Mouse (Mus musculus): ENCODE data around the gene Myo16. TPM values are rescaled to one million over a fixed set of nuclear protein-coding genes. Genes with fewer than 3 reads are reported as not detected.

Myo16 gene
- polyA plus RNA-seq, 1 experiment from 2014 or later, result 0.34 TPM

DNA sequence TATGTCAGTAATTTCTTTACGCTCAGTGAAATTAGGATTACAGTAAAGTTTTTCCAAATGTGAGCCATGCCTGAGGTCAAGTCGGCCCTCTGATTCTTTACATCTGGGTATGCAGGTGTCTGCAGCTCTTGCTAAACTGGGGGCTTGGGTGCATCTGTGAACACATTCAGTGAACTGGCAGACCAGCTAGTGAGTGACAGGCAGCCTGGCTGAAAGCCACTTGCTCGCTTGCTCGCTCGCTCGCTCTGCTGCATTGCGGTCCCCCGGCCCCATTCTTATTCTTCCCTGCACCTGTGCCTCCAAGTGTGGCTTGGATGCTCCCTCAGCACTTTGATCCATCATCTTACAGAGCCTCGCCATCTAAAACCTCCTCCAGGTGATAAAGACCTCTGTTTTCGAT lies 299.3 kb downstream of the Myo16 start:
- WGBS, result 84% methylated on average over 10 of the region's 10 CpGs
- no peaks in the 10 kb centered on the region for H3K27me3 ChIP-seq (ENCODE audit: control insufficient read depth, insufficient read depth, low read length)
- ATAC-seq (ENCODE audit: insufficient number of reproducible peaks, insufficient read depth, low FRiP score, low read depth), result no peak
- no peak overlapping the region for H3K4me3 ChIP-seq (ENCODE audit: control insufficient read depth in 1 of 2, insufficient read depth in 1 of 2, low read depth in 1 of 2, low read length in 2 of 2)
- H3K4me1 ChIP-seq (ENCODE audit: control insufficient read depth in 2 of 2, insufficient read depth in 2 of 2, low read length in 2 of 2), result no peaks in the 10 kb centered on the region
- H3K9ac ChIP-seq (ENCODE audit: low read length), result no peak overlapping the region
- no peaks in the 10 kb centered on the region for H3K36me3 ChIP-seq (ENCODE audit: control insufficient read depth, insufficient read depth, low read length)
- H3K4me2 ChIP-seq (ENCODE audit: low read length), result no peak overlapping the region
- H3K27ac ChIP-seq (replicated peaks in 1 of 2; ENCODE audit: control insufficient read depth in 1 of 2, insufficient read depth in 1 of 2, low read depth in 2 of 2, low read length in 2 of 2), result no peak overlapping the region
- no peaks in the 10 kb centered on the region for H3K9me3 ChIP-seq (ENCODE audit: control insufficient read depth, low read length)

DNA sequence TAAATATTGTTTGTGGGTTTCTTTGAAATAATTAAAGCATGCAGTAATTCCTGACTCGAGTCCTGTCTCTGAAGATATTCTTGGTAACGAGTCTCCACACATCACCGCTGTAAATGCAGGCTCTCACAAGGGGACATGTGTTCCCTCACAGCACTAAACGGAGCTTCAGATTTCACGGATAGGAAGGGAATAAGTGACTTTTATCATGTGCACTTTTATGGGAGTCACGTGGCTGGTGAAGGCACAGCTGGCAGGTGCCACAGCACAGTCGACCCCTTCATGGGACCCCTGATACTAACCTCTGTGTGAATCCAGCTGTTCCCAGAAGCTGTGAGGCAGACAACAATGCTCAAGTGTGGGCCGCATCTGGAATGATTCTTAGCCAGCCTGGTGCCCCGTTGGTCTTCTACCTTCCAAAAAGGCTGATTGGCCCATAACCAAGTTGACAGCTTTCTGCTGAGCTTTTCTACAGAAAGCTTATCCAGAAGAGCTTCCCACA lies 304.5 kb downstream of the Myo16 start:
- H3K9ac ChIP-seq (ENCODE audit: low read length), result no peak overlapping the region
- H3K27ac ChIP-seq (replicated peaks in 1 of 2; ENCODE audit: control insufficient read depth in 1 of 2, insufficient read depth in 1 of 2, low read depth in 2 of 2, low read length in 2 of 2), result no peak overlapping the region
- no peak overlapping the region for H3K4me2 ChIP-seq (ENCODE audit: low read length)
- ATAC-seq (ENCODE audit: insufficient number of reproducible peaks, insufficient read depth, low FRiP score, low read depth), result no peak
- H3K27me3 ChIP-seq (ENCODE audit: control insufficient read depth, insufficient read depth, low read length), result no peaks in the 10 kb centered on the region
- no peaks in the 10 kb centered on the region for H3K9me3 ChIP-seq (ENCODE audit: control insufficient read depth, low read length)
- no peaks in the 10 kb centered on the region for H3K36me3 ChIP-seq (ENCODE audit: control insufficient read depth, insufficient read depth, low read length)
- 66% methylated on average over 9 of the region's 9 CpGs for WGBS
- H3K4me3 ChIP-seq (ENCODE audit: control insufficient read depth in 1 of 2, insufficient read depth in 1 of 2, low read depth in 1 of 2, low read length in 2 of 2), result no peak overlapping the region
- H3K4me1 ChIP-seq (ENCODE audit: control insufficient read depth in 2 of 2, insufficient read depth in 2 of 2, low read length in 2 of 2), result no peaks in the 10 kb centered on the region

DNA sequence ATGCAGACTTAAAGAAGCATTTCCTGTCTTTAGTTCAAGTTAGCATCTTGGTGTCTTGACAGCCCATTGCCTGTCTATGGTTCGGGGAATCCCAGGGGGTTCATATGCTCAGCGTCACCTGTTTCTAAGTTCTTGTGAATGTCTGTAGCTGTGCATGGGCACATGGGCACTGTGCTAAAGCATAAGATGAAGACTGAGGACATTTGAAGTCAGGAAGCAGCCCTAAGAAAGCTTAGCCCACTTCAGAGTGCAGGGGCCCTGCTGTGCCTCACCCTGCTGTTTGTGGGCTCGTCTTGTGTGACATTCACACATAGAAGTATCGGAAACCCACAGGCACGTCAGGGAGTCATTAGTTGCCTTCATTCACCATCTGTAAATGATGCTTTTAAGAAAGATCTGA lies 308.6 kb downstream of the Myo16 start:
- WGBS, result 84% methylated on average over 5 of the region's 5 CpGs

DNA sequence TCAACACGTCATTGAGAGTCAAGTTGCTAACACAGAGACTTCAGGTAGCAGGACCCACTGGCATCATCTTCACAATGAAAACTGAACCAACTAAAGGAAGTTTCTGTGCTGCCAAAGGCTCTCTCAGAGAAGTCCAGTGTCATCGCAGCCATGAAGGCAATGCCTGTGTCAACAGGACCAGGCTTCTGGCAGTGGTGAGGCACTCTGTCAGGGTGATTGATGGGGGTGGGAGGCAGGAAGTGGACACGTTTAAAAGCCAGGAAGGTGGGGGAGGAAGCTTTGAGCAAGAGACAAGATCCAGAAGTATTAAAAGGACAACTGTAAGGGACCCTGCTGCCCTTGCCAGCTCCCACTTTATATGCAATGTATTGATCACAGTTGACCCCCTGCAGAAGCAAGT lies 314.8 kb downstream of the Myo16 start:
- Histone ChIP-seq H3K4me2 (ENCODE audit: low read length) (no peak overlapping the region), H3K4me3 (ENCODE audit: control insufficient read depth in 1 of 2, insufficient read depth in 1 of 2, low read depth in 1 of 2, low read length in 2 of 2) (no peak overlapping the region), H3K9ac (ENCODE audit: low read length) (no peak overlapping the region), H3K27me3 (ENCODE audit: control insufficient read depth, insufficient read depth, low read length) (no peaks in the 10 kb centered on the region), H3K4me1 (ENCODE audit: control insufficient read depth in 2 of 2, insufficient read depth in 2 of 2, low read length in 2 of 2) (no peaks in the 10 kb centered on the region), H3K27ac (replicated peaks in 1 of 2; ENCODE audit: control insufficient read depth in 1 of 2, insufficient read depth in 1 of 2, low read depth in 2 of 2, low read length in 2 of 2) (no peak overlapping the region), H3K36me3 (ENCODE audit: control insufficient read depth, insufficient read depth, low read length) (no peaks in the 10 kb centered on the region), H3K9me3 (ENCODE audit: control insufficient read depth, low read length) (no peaks in the 10 kb centered on the region)
- WGBS, result 44% methylated on average over 3 of the region's 3 CpGs
- ATAC-seq (ENCODE audit: insufficient number of reproducible peaks, insufficient read depth, low FRiP score, low read depth), result no peak

More for the DNA sequence above, 308.6 kb downstream of the Myo16 start:
- no peak overlapping the region for H3K9ac ChIP-seq (ENCODE audit: low read length)
- no peak overlapping the region for H3K27ac ChIP-seq (replicated peaks in 1 of 2; ENCODE audit: control insufficient read depth in 1 of 2, insufficient read depth in 1 of 2, low read depth in 2 of 2, low read length in 2 of 2)
- H3K4me1 ChIP-seq (ENCODE audit: control insufficient read depth in 2 of 2, insufficient read depth in 2 of 2, low read length in 2 of 2), result no peaks in the 10 kb centered on the region
- ATAC-seq (ENCODE audit: insufficient number of reproducible peaks, insufficient read depth, low FRiP score, low read depth), result no peak
- H3K36me3 ChIP-seq (ENCODE audit: control insufficient read depth, insufficient read depth, low read length), result no peaks in the 10 kb centered on the region
- H3K27me3 ChIP-seq (ENCODE audit: control insufficient read depth, insufficient read depth, low read length), result no peaks in the 10 kb centered on the region
- H3K4me3 ChIP-seq (ENCODE audit: control insufficient read depth in 1 of 2, insufficient read depth in 1 of 2, low read depth in 1 of 2, low read length in 2 of 2), result no peak overlapping the region
- H3K4me2 ChIP-seq (ENCODE audit: low read length), result no peak overlapping the region
- no peaks in the 10 kb centered on the region for H3K9me3 ChIP-seq (ENCODE audit: control insufficient read depth, low read length)

- H3K4me2 ChIP-seq (ENCODE audit: low read length), result no peak overlapping the region
- no peak overlapping the region for H3K9ac ChIP-seq (ENCODE audit: low read length)
- no peaks in the 10 kb centered on the region for H3K9me3 ChIP-seq (ENCODE audit: control insufficient read depth, low read length)
- no peak for ATAC-seq (ENCODE audit: insufficient number of reproducible peaks, insufficient read depth, low FRiP score, low read depth)
- H3K4me1 ChIP-seq (ENCODE audit: control insufficient read depth in 2 of 2, insufficient read depth in 2 of 2, low read length in 2 of 2), result no peaks in the 10 kb centered on the region
- no peak overlapping the region for H3K27ac ChIP-seq (replicated peaks in 1 of 2; ENCODE audit: control insufficient read depth in 1 of 2, insufficient read depth in 1 of 2, low read depth in 2 of 2, low read length in 2 of 2)
- no peak overlapping the region for H3K4me3 ChIP-seq (ENCODE audit: control insufficient read depth in 1 of 2, insufficient read depth in 1 of 2, low read depth in 1 of 2, low read length in 2 of 2)
- 57% methylated on average over 2 of the region's 2 CpGs for WGBS
- no peaks in the 10 kb centered on the region for H3K36me3 ChIP-seq (ENCODE audit: control insufficient read depth, insufficient read depth, low read length)
- H3K27me3 ChIP-seq (ENCODE audit: control insufficient read depth, insufficient read depth, low read length), result no peaks in the 10 kb centered on the region
Measured at GRCm38 (mm10) chr8:10469658-10470057, 315.9 kb downstream of the Myo16 start.

DNA sequence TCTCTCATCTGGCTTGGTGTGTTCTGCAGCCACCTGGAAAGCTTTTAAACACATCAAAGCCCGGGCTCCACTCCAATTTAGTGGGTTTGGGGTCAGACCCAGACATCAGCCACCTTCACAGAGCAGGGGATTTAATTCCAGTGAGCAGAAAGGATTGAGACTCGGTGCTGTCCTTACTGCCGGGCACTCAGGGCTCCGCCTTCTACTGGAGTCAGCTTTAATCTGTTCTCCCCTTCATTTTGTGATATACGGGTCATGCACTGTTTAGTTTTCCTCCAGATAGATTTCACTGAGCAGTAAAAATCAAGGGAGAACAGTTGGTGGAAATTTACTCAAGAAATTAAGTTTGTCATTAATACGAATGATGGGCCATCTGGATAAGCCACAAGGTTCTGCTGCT lies 316.6 kb downstream of the Myo16 start:
- Histone ChIP-seq H3K27ac (replicated peaks in 1 of 2; ENCODE audit: control insufficient read depth in 1 of 2, insufficient read depth in 1 of 2, low read depth in 2 of 2, low read length in 2 of 2) (no peak overlapping the region), H3K4me1 (ENCODE audit: control insufficient read depth in 2 of 2, insufficient read depth in 2 of 2, low read length in 2 of 2) (no peaks in the 10 kb centered on the region), H3K27me3 (ENCODE audit: control insufficient read depth, insufficient read depth, low read length) (no peaks in the 10 kb centered on the region), H3K4me2 (ENCODE audit: low read length) (no peak overlapping the region), H3K4me3 (ENCODE audit: control insufficient read depth in 1 of 2, insufficient read depth in 1 of 2, low read depth in 1 of 2, low read length in 2 of 2) (no peak overlapping the region), H3K36me3 (ENCODE audit: control insufficient read depth, insufficient read depth, low read length) (no peaks in the 10 kb centered on the region), H3K9ac (ENCODE audit: low read length) (no peak overlapping the region), H3K9me3 (ENCODE audit: control insufficient read depth, low read length) (no peaks in the 10 kb centered on the region)
- WGBS, result 62% methylated on average over 6 of the region's 6 CpGs
- ATAC-seq (ENCODE audit: insufficient number of reproducible peaks, insufficient read depth, low FRiP score, low read depth), result no peak

DNA sequence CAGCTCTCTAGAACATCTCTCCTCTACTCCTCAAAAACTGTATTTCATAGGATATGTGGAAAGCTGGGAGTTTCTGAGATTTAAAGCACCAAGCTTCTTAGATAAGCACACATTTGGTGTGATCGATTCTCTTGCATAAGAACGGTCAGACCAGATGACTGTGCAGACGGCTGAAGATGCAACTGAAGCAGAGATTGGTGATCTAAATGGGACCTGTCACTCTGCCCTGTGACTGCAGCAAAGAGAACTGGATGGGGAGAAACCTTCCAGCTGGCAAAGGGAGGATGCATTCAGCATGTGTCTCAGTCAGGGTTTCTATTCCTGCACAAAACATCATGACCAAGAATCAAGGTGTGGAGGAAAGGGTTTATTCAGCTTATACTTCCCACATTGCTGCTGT lies 318.7 kb downstream of the Myo16 start:
- 77% methylated on average over 3 of the region's 3 CpGs for WGBS
- no peak for ATAC-seq (ENCODE audit: insufficient number of reproducible peaks, insufficient read depth, low FRiP score, low read depth)
- Histone ChIP-seq H3K36me3 (ENCODE audit: control insufficient read depth, insufficient read depth, low read length) (no peaks in the 10 kb centered on the region), H3K9ac (ENCODE audit: low read length) (no peak overlapping the region), H3K27ac (replicated peaks in 1 of 2; ENCODE audit: control insufficient read depth in 1 of 2, insufficient read depth in 1 of 2, low read depth in 2 of 2, low read length in 2 of 2) (no peak overlapping the region), H3K4me3 (ENCODE audit: control insufficient read depth in 1 of 2, insufficient read depth in 1 of 2, low read depth in 1 of 2, low read length in 2 of 2) (no peak overlapping the region), H3K27me3 (ENCODE audit: control insufficient read depth, insufficient read depth, low read length) (no peaks in the 10 kb centered on the region), H3K4me1 (ENCODE audit: control insufficient read depth in 2 of 2, insufficient read depth in 2 of 2, low read length in 2 of 2) (no peaks in the 10 kb centered on the region), H3K4me2 (ENCODE audit: low read length) (no peak overlapping the region), H3K9me3 (ENCODE audit: control insufficient read depth, low read length) (no peaks in the 10 kb centered on the region)

GRCm38 (mm10) chr8:10474446-10474845 lies 320.7 kb downstream of the Myo16 start:
- H3K9me3 ChIP-seq (ENCODE audit: control insufficient read depth, low read length), result no peaks in the 10 kb centered on the region
- H3K9ac ChIP-seq (ENCODE audit: low read length), result no peak overlapping the region
- H3K36me3 ChIP-seq (ENCODE audit: control insufficient read depth, insufficient read depth, low read length), result no peaks in the 10 kb centered on the region
- 81% methylated on average over 3 of the region's 3 CpGs for WGBS
- no peaks in the 10 kb centered on the region for H3K4me1 ChIP-seq (ENCODE audit: control insufficient read depth in 2 of 2, insufficient read depth in 2 of 2, low read length in 2 of 2)
- no peaks in the 10 kb centered on the region for H3K27me3 ChIP-seq (ENCODE audit: control insufficient read depth, insufficient read depth, low read length)
- H3K4me3 ChIP-seq (ENCODE audit: control insufficient read depth in 1 of 2, insufficient read depth in 1 of 2, low read depth in 1 of 2, low read length in 2 of 2), result no peak overlapping the region
- H3K4me2 ChIP-seq (ENCODE audit: low read length), result no peak overlapping the region
- ATAC-seq (ENCODE audit: insufficient number of reproducible peaks, insufficient read depth, low FRiP score, low read depth), result no peak
- no peak overlapping the region for H3K27ac ChIP-seq (replicated peaks in 1 of 2; ENCODE audit: control insufficient read depth in 1 of 2, insufficient read depth in 1 of 2, low read depth in 2 of 2, low read length in 2 of 2)

Measured in heart, embryonic 14.5 days (tissue).